Mouse (Mus musculus) brown adipose tissue, adult 24 weeks (tissue): ENCODE measurements around the gene Pla2g2f. TPM values are rescaled to one million over a fixed set of nuclear protein-coding genes. Genes with fewer than 3 reads are reported as not detected.

Experiments
- polyA plus RNA-seq: library from polyadenylated mRNA; stranded (reverse); fragments of >200 nt; gene quantifications from 2 replicates; pipeline ENCODE4 v1.2.4, GENCODE M21; 2012; ENCODE audit not compliant: missing spikeins, insufficient read depth, insufficient read length

Pla2g2f gene
- polyA plus RNA-seq, 1 experiment: not detected

Other genes starting within 250 kb of the Pla2g2f start
- not detected in 2 replicates for gene Vwa5b1, start 121.7 kb downstream of the Pla2g2f start, polyA plus RNA-seq
- not detected in 2 replicates for gene Pla2g2c, start 32.8 kb downstream of the Pla2g2f start, polyA plus RNA-seq
- gene Ubxn10, start 20.5 kb downstream of the Pla2g2f start, polyA plus RNA-seq: not detected in 2 replicates
- gene Pla2g2d, start 18.1 kb upstream of the Pla2g2f start, polyA plus RNA-seq: 1.9 and 4.9 TPM in 2 replicates
- 1.5 TPM in 1 of 2 replicates, not detected in the other for gene Pla2g5, start 105.9 kb upstream of the Pla2g2f start, polyA plus RNA-seq
- gene Gm13030, start 116.3 kb upstream of the Pla2g2f start, polyA plus RNA-seq: not detected in 2 replicates
- gene Pla2g2e, start 120.3 kb upstream of the Pla2g2f start, polyA plus RNA-seq: 4.0 TPM in 1 of 2 replicates, not detected in the other
- 4.5 and 5.2 TPM in 2 replicates for gene Otud3, start 156.3 kb upstream of the Pla2g2f start, polyA plus RNA-seq
- not detected in 2 replicates for gene Rnf186, start 209.5 kb upstream of the Pla2g2f start, polyA plus RNA-seq
- 10.3 and 12.2 TPM in 2 replicates for gene Tmco4, start 215.3 kb upstream of the Pla2g2f start, polyA plus RNA-seq